Mouse (Mus musculus): ENCODE results near the gene Ddi2.
A peak's percentile ranks its signal among the peaks of the same experiment; 100 is the strongest.

GRCm38 (mm10) chr4:141669898-141670712 lies 53.1 kb downstream of the Ddi2 start:
- TF ChIP-seq USF1 (IDR thresholded peaks at IDR 0.05; ENCODE audit: low read depth) (peak; percentile 35), MYOG (IDR thresholded peaks at IDR 0.05; ENCODE audit: control insufficient read depth, extremely low read depth, insufficient read length) (no peak), CTCF (IDR thresholded peaks at IDR 0.05; ENCODE audit: control insufficient read depth, insufficient read depth, insufficient read length) (no peak)

Measured in C2C12 (cell line).